Mouse (Mus musculus) effector memory CD4-positive, alpha-beta T cell, adult 5 months (primary cell): ENCODE data around the gene Cyp3a11. TPM values are rescaled to one million over a fixed set of nuclear protein-coding genes. Genes with fewer than 3 reads are reported as not detected.

ENCODE experiments used
- polyA plus RNA-seq: library from polyadenylated mRNA; unstranded; fragments of 100-300 nt; shearing (Covaris generic); gene quantifications from one replicate; pipeline ENCODE4 v1.2.1, GENCODE M21; 2017

The Cyp3a11 gene
- polyA plus RNA-seq: not detected

DNA sequence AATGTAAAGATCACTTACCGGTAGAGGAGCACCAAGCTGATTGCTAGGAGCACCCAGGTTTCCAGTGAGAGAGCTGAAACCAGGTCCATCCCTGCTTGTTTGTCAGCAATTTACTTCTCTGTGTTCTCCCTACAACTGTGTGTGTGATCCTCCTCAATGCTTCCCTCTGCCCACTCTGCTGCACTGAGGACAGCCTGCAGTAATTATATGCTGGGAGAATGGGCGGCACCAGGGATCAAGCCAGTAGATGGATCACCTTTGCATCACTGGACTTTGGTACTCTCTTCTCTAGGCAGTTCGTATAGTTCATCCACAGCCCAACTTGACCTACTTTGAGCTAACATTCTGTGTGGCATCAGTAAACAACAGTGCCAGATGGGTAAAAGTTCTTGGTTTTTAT, at the start of gene Cyp3a11:
TSS of gene Cyp3a11 (minus strand) at position 277 of the 400 bp plus-strand sequence.

DNA sequence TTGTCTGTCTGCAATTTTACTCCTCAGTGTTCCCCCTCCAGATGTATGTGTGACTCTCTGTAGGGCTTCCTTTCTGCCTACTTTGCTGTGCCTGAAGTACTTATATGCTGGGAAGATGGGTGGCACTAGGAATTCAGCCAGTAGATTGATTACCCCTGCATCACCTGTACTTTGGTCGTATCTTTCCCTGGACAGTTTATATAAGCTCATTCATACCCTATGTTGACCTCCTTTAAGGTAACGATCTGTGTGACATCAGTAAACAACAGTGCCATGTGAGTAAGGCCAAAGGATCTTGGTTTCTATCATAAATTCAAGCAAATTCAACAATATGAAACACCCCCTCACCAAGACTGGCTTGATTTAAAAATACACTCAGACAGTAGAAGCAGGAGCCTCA, 74.0 kb downstream of the Cyp3a11 start, which contains the start of gene Cyp3a44:
TSS of gene Cyp3a44 (minus strand) at position 79 of the 400 bp plus-strand sequence.

Other genes starting within 250 kb of the Cyp3a11 start
- not detected for gene Cyp3a41a, start 159.8 kb downstream of the Cyp3a11 start, polyA plus RNA-seq
- gene Cyp3a44, start 74.1 kb downstream of the Cyp3a11 start, polyA plus RNA-seq: not detected
- gene Cyp3a25, start 129.7 kb upstream of the Cyp3a11 start, polyA plus RNA-seq: not detected
- gene Cyp3a59, start 199.3 kb upstream of the Cyp3a11 start, polyA plus RNA-seq: not detected